Mouse (Mus musculus) G1E (cell line): ENCODE measurements around the gene Fam83f. TPM values are rescaled to one million over a fixed set of nuclear protein-coding genes. Genes with fewer than 3 reads are reported as not detected.

ENCODE experiments used
- ATAC-seq: 2 replicates; pipeline ENCODE4 v1.8.0; 2016; ENCODE audit warnings: mild to moderate bottlenecking; ENCODE audit not compliant: insufficient number of reproducible peaks, poor library complexity, low FRiP score, severe bottlenecking; ENCODE audit errors: extremely low read depth
- DNase-seq: peaks from one replicate; pipeline ENCODE4 v3.0.0; 2012; ENCODE audit warnings: low spot score
- H3K27me3 ChIP-seq: 2 replicates; pipeline ENCODE4 v1.6.1; 2012; ENCODE audit warnings: mild to moderate bottlenecking, low read length, inconsistent platforms; ENCODE audit not compliant: insufficient read depth
- H3K36me3 ChIP-seq: replicated peaks from 2 replicates; pipeline ENCODE3; 2012; ENCODE audit warnings: mild to moderate bottlenecking, inconsistent platforms
- H3K4me1 ChIP-seq: 2 replicates; pipeline ENCODE4 v1.6.1; 2012; ENCODE audit warnings: low read depth, low read length, inconsistent platforms, mixed read lengths; ENCODE audit not compliant: insufficient read depth
- H3K4me3 ChIP-seq: 2 replicates; pipeline ENCODE4 v1.5.1; 2012; ENCODE audit warnings: low read depth, mild to moderate bottlenecking, inconsistent platforms, low read length, moderate library complexity, mixed read lengths
- H3K9me3 ChIP-seq: replicated peaks from 2 replicates; pipeline ENCODE4 v1.6.1; 2012; ENCODE audit warnings: inconsistent platforms
- CTCF ChIP-seq: IDR thresholded peaks from 2 replicates; pipeline ENCODE4 v1.5.1; 2012; ENCODE audit warnings: low read depth, low read length, inconsistent platforms, mixed read lengths
- GATA1 ChIP-seq: IDR thresholded peaks from 2 replicates; pipeline ENCODE4 v1.6.1; 2012; ENCODE audit warnings: borderline replicate concordance, low read length, inconsistent platforms, mixed read lengths
- GATA2 ChIP-seq: IDR thresholded peaks from 2 replicates; pipeline ENCODE4 v1.6.1; 2012; ENCODE audit warnings: low read depth, low read length, inconsistent platforms, borderline replicate concordance
- POLR2AphosphoS5 ChIP-seq: IDR thresholded peaks from 2 replicates; pipeline ENCODE4 v1.6.1; 2012; ENCODE audit warnings: low read depth, low read length, inconsistent platforms; ENCODE audit not compliant: insufficient replicate concordance
- TAL1 ChIP-seq: conservative IDR thresholded peaks from 2 replicates; pipeline ENCODE4 v1.6.1; 2012; ENCODE audit warnings: low read depth, low read length, inconsistent platforms, mixed read lengths
- polyA plus RNA-seq: library from polyadenylated mRNA; stranded (reverse); fragments of >175 nt; gene quantifications from 2 replicates; pipeline ENCODE4 v1.2.3, GENCODE M21; 2012
- total RNA-seq, 2 experiments: library from RNA; stranded (forward) in 1 of 2; stranded (reverse) in 1 of 2; fragments of 200-1000 nt in 1 of 2; fragments of >200 nt in 1 of 2; fragmentation: Nextera tagmentation in 1 of 2; gene quantifications; 2 replicates each; pipeline ENCODE4 v1.2.3; 2014 to 2017

Gene Fam83f
- total RNA-seq (2014; fragmentation: Nextera tagmentation) (not detected in 2 replicates), total RNA-seq (2017) (0.11 TPM in 1 of 2 replicates, not detected in the other), polyA plus RNA-seq (not detected in 2 replicates)

DNA sequence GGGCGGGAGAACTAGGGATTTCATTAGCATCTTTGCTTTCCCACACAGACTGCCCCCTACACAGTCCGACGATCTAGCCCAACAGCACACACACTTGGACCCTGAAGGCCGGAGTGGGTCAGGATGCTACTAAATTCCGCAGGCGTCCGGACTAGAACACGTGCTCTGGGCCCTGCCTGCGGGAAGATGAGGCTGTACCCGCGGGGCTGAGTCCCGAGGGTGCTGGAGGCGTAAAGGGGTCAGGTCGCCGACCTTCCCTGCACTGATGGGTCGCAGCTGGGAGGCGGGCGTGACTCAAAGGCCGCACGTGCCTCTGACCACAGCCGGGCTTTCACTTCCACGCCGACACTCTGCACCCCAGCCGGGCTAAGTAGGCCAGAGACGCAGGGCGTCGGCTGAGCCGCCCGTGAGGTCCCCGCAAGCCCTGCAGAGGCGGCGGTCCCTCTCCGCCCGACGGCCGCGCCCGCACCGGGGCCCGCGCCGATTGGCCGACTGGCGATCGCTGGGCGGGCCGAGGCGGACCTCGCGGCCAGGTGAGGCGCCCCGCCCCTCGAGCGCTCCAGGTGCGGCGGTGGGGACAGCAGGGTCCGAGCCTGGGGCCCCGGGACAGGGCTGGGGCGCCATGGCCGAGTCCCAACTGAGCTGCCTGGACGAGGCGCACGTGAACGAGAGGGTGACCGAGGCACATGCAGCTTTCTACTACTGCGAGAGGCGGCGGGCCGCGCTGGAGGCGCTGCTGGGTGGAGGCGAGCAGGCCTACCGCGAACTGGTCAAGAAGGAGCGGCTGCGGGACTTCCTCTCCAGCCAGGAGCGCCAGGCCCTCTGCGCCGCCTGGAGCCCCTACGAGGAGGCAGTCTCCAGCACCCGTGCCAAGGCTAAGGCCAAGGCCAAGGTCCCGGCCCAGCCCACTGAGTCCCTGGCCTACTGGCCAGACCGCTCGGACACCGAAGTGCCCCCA is at the start of gene Fam83f:
Fam83f (plus strand) TSS at position 553 of the 958 bp plus-strand sequence.
- ATAC-seq (no peak), DNase-seq (no peak)
- Histone ChIP-seq H3K9me3 (peaks cover 10% of the 10 kb centered on the region), H3K27me3 (peaks cover 48% of the 10 kb centered on the region), H3K4me1 (no peaks in the 10 kb centered on the region), H3K4me3 (no peak within 1 kb of the TSS), H3K36me3 (no peaks in the 10 kb centered on the region)
- TF ChIP-seq CTCF, result no peak
- TF ChIP-seq POLR2AphosphoS5, result no peak

GRCm38 (mm10) chr15:80623171-80623837 is 48.3 kb upstream of the Fam83f start:
- peak; percentile 85 for ATAC-seq
- Histone ChIP-seq H3K36me3 (no peaks in the 10 kb centered on the region), H3K27me3 (peaks cover 43% of the 10 kb centered on the region), H3K9me3 (no peaks in the 10 kb centered on the region; the same call in 1 of the 2 replicates), H3K4me3 (peak overlapping the region; percentile 69; the same call in 1 of the 2 replicates), H3K4me1 (peaks cover 63% of the 10 kb centered on the region)
- TF ChIP-seq TAL1 (peak; percentile 74), POLR2AphosphoS5 (no peak)
- peak; percentile 60 for DNase-seq

DNA sequence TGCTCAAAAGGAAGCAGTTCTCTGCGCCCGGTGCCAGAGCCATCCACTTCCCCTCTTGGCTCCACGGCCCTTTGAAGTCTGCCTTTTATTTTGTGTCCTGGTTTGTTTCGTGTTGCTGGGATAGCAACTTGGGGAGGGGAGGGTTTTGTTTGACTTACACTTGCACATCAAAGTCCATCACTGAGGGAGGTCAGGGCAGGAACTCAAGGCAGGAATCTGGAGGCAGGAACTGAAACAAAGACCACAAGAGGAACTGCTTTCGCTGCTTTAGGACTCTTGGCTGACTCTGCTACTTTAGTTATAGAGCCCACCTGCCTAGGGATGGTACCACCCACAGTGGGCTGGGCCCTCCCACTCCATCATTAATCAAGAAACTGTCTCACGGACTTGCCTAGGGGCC is 45.2 kb upstream of the Fam83f start:
- peaks cover 39% of the 10 kb centered on the region for H3K4me1 ChIP-seq
- ATAC-seq, result no peak
- H3K4me3 ChIP-seq, result no peak overlapping the region
- TF ChIP-seq TAL1 (no peak), CTCF (no peak), GATA1 (no peak), POLR2AphosphoS5 (no peak), GATA2 (no peak)
- no peak for DNase-seq
- H3K36me3 ChIP-seq, result no peaks in the 10 kb centered on the region
- H3K9me3 ChIP-seq, result no peaks in the 10 kb centered on the region; the same call in 1 of the 2 replicates
- peaks cover 64% of the 10 kb centered on the region for H3K27me3 ChIP-seq

DNA sequence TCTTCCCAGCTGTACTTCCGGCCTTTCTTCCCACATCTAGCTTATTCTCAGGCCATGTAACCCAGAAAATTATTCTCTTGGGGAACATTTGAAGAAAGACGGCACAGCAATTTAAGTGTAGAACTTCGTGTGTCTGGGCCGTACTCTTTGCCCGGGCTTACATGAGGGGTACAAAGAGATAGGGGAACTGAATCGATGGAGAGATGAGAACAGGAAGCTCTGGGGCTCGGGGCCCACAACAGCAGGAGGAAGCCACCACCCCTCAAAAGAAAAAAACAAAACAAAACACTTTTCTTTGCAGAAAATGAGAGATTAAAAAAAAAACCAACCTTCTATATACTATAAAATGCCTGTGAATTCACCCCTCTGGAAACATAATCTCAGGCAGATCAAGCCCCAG is 41.5 kb upstream of the Fam83f start:
- DNase-seq, result no peak
- no peaks in the 10 kb centered on the region; the same call in 1 of the 2 replicates for H3K9me3 ChIP-seq
- H3K27me3 ChIP-seq, result peaks cover 87% of the 10 kb centered on the region
- no peak for TF ChIP-seq GATA2
- TF ChIP-seq GATA1, result no peak
- no peak for TF ChIP-seq TAL1
- no peak for TF ChIP-seq POLR2AphosphoS5
- TF ChIP-seq CTCF, result no peak
- ATAC-seq, result no peak
- H3K4me3 ChIP-seq, result no peak overlapping the region
- H3K36me3 ChIP-seq, result no peaks in the 10 kb centered on the region
- H3K4me1 ChIP-seq, result peaks cover 13% of the 10 kb centered on the region

DNA sequence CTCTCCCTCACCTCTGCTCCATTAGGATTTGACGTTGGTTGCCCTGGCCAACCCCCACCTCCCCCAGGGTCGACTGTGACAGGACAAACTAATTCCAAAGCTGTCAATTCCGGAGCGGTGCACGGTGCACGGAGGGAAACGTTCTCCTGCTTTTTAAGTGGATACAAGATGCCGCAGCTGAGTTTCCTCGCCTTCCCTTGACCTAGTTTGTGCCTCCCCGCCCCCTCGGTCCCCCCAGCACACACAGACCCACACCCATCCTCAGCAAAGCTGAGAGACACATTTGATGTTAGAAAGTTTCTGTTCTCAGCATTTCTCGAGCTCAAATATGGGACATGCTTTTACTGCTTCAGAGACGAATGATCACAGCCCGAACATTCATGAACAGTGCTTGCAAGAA is 40.9 kb upstream of the Fam83f start:
- no peak for TF ChIP-seq GATA1
- no peak for TF ChIP-seq CTCF
- no peak for TF ChIP-seq POLR2AphosphoS5
- TF ChIP-seq TAL1, result no peak
- no peak for TF ChIP-seq GATA2
- Histone ChIP-seq H3K4me3 (no peak overlapping the region), H3K36me3 (no peaks in the 10 kb centered on the region), H3K4me1 (peaks cover 15% of the 10 kb centered on the region), H3K27me3 (peaks cover 86% of the 10 kb centered on the region), H3K9me3 (no peaks in the 10 kb centered on the region; the same call in 1 of the 2 replicates)
- DNase-seq, result no peak
- no peak for ATAC-seq

GRCm38 (mm10) chr15:80631311-80631710 is 40.3 kb upstream of the Fam83f start:
- no peak overlapping the region for H3K4me3 ChIP-seq
- DNase-seq, result no peak
- H3K9me3 ChIP-seq, result no peaks in the 10 kb centered on the region; the same call in 1 of the 2 replicates
- peaks cover 86% of the 10 kb centered on the region for H3K27me3 ChIP-seq
- no peaks in the 10 kb centered on the region for H3K36me3 ChIP-seq
- TF ChIP-seq GATA2 (no peak), CTCF (no peak), TAL1 (no peak), POLR2AphosphoS5 (no peak), GATA1 (no peak)
- peaks cover 18% of the 10 kb centered on the region for H3K4me1 ChIP-seq
- ATAC-seq, result no peak
